Mouse (Mus musculus) liver, postnatal 0 days (tissue): Measurements from ENCODE around the gene Utrn.

Source experiments
- CTCF ChIP-seq: sonication (generic); IDR thresholded peaks from 2 replicates; pipeline ENCODE4 v1.5.1; 2016; ENCODE audit warnings: antibody characterized with exemption, low read depth
- EP300 ChIP-seq: IDR thresholded peaks from 2 replicates; pipeline ENCODE4 v1.6.1; 2016; ENCODE audit warnings: antibody characterized with exemption, low read depth, mild to moderate bottlenecking

DNA sequence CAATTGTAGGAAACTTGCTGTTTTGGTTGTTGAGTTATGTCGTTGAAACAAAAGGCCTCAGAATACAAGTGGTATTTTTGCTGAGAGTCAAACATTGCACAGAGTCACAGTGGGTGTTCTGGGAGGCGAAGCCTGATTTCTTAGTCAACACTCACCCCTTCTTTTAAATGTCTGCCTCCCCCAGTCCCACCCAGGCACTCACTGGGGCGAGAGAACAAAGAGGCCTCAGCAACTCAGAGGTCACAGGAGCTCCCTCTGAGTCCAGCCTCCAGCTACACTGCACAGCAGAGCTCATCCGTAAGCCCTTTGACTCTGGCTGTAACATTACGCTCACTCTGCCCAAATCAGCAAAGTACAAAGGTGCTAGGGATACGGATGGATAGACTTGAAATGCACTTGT lies 77.1 kb downstream of the Utrn start:
- no peak for TF ChIP-seq CTCF
- TF ChIP-seq EP300: no peak
